Mouse (Mus musculus): ENCODE measurements at regions not wholly inside any gene's neighbourhood (a gene's known extent, or its start where the extent isn't known, plus 50 kb on each side); places are given as distances from the start of the nearest gene placed in this dataset.

GRCm38 (mm10) chr4:55817035-55817818, 285.0 kb upstream of the Klf4 start:
- DNase-seq (ENCODE audit: low read depth), result no peak

GRCm38 (mm10) chr4:55815832-55816231, 283.6 kb upstream of the Klf4 start:
- DNase-seq (ENCODE audit: low read depth), result no peak

- DNase-seq (ENCODE audit: low read depth), result no peak
Measured at GRCm38 (mm10) chr4:55812846-55813245, 280.6 kb upstream of the Klf4 start.

GRCm38 (mm10) chr4:55811656-55812055, 279.4 kb upstream of the Klf4 start:
- DNase-seq (ENCODE audit: low read depth), result no peak

GRCm38 (mm10) chr4:55808501-55808900, 276.2 kb upstream of the Klf4 start:
- no peak for DNase-seq (ENCODE audit: low read depth)

- DNase-seq (ENCODE audit: low read depth), result no peak
Measured at GRCm38 (mm10) chr4:55806799-55807198, 274.5 kb upstream of the Klf4 start.

GRCm38 (mm10) chr4:55805255-55806051, 273.2 kb upstream of the Klf4 start:
- no peak for DNase-seq (ENCODE audit: low read depth)

GRCm38 (mm10) chr4:55802101-55802500, 269.8 kb upstream of the Klf4 start:
- DNase-seq (ENCODE audit: low read depth), result no peak

GRCm38 (mm10) chr4:55798099-55798498, 265.8 kb upstream of the Klf4 start:
- DNase-seq (ENCODE audit: low read depth), result no peak

- no peak for DNase-seq (ENCODE audit: low read depth)
Measured at GRCm38 (mm10) chr4:55781329-55781847, 249.1 kb upstream of the Klf4 start.

- DNase-seq (ENCODE audit: low read depth), result no peak
Measured at GRCm38 (mm10) chr4:55779581-55779980, 247.3 kb upstream of the Klf4 start.

GRCm38 (mm10) chr4:55775858-55776257, 243.6 kb upstream of the Klf4 start:
- no peak for DNase-seq (ENCODE audit: low read depth)

- DNase-seq (ENCODE audit: low read depth), result no peak
Measured at GRCm38 (mm10) chr4:55774571-55774970, 242.3 kb upstream of the Klf4 start.

- DNase-seq (ENCODE audit: low read depth), result no peak
Measured at GRCm38 (mm10) chr4:55769656-55770055, 237.4 kb upstream of the Klf4 start.

- no peak for DNase-seq (ENCODE audit: low read depth)
Measured at GRCm38 (mm10) chr4:55768325-55768724, 236.1 kb upstream of the Klf4 start.

GRCm38 (mm10) chr4:55767133-55767532, 234.9 kb upstream of the Klf4 start:
- no peak for DNase-seq (ENCODE audit: low read depth)

GRCm38 (mm10) chr4:55765780-55766179, 233.5 kb upstream of the Klf4 start:
- DNase-seq (ENCODE audit: low read depth), result no peak

GRCm38 (mm10) chr4:55763112-55763511, 230.8 kb upstream of the Klf4 start:
- DNase-seq (ENCODE audit: low read depth), result no peak

GRCm38 (mm10) chr4:55762389-55762788, 230.1 kb upstream of the Klf4 start:
- DNase-seq (ENCODE audit: low read depth), result no peak

GRCm38 (mm10) chr4:55757148-55757927, 225.1 kb upstream of the Klf4 start:
- DNase-seq (ENCODE audit: low read depth), result no peak

GRCm38 (mm10) chr4:55749949-55750600, 217.8 kb upstream of the Klf4 start:
- DNase-seq (ENCODE audit: low read depth), result no peak

- no peak for DNase-seq (ENCODE audit: low read depth)
Measured at GRCm38 (mm10) chr4:55741355-55741754, 209.1 kb upstream of the Klf4 start.
